Mouse (Mus musculus) effector memory CD4-positive, alpha-beta T cell, adult 7 months (primary cell): ENCODE measurements around the gene S100g. TPM values are rescaled to one million over a fixed set of nuclear protein-coding genes. Genes with fewer than 3 reads are reported as not detected.

ENCODE experiments used
- polyA plus RNA-seq: library from polyadenylated mRNA; unstranded; fragments of 100-300 nt; shearing (Covaris generic); gene quantifications from one replicate; pipeline ENCODE4 v1.2.1, GENCODE M21; 2017

S100g gene
- polyA plus RNA-seq: not detected

GRCm38 (mm10) chrX:162964383-162964782 is at the start of gene S100g:
Gene S100g, minus strand, starts transcription at chrX:162964599.

Other genes with a start within 250 kb of the S100g start
- gene Rbbp7, start 204.2 kb downstream of the S100g start, polyA plus RNA-seq: 182 TPM
- gene Txlng, start 135.1 kb downstream of the S100g start, polyA plus RNA-seq: 17.9 TPM
- gene Syap1, start 76.2 kb downstream of the S100g start, polyA plus RNA-seq: 47.3 TPM
- 192 TPM for gene Ctps2, start 63.4 kb downstream of the S100g start, polyA plus RNA-seq